Mouse (Mus musculus) fat pad, adult 2 months (tissue): ENCODE data around the gene Rgs21.

Source experiments
- DNase-seq: peaks from one replicate; pipeline ENCODE4 v3.0.0-alpha.2; 2011; ENCODE audit warnings: low read depth, low spot score; ENCODE audit errors: extremely low read depth

Gene Rgs21

DNA sequence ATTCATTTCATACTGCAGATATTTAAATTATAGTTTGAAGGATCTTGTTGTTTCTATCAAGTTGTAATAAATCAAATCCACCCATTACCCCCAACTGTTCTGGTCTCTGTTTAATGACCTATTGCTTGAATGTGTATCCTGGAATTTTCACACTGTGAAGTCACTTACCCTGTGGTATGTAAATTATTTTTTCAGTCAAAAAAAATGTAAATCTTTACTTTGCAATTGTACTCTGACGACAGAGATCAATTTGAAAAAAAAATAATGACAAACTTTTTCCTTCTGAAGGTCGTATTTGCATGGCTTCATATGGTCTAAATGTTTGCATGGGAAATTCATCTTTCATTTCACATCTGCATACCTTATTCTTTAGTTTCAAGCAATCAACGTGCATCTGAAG lies at the start of gene Rgs21:
Gene Rgs21, minus strand, starts transcription at position 101 of the 400 bp plus-strand sequence.
- DNase-seq = no peak

DNA sequence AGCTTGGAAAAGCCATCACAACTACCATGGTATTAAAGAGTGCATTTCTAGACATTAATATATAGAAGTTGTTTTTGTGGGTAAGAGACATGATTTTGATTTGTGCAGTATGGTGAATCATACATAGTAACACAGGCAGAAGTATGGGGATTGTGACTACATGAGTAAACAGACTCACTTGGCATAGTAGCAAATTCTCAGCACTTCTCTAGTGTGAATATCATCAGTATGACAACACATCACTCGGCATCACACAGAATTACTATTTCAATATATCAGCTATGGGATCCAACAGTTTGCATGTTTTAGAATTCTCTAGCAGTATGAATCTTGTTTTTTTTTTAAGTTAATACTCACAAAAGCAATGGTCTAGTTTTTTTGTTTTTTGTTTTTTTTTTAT lies 36.6 kb upstream of the Rgs21 start:
- DNase-seq = no peak

DNA sequence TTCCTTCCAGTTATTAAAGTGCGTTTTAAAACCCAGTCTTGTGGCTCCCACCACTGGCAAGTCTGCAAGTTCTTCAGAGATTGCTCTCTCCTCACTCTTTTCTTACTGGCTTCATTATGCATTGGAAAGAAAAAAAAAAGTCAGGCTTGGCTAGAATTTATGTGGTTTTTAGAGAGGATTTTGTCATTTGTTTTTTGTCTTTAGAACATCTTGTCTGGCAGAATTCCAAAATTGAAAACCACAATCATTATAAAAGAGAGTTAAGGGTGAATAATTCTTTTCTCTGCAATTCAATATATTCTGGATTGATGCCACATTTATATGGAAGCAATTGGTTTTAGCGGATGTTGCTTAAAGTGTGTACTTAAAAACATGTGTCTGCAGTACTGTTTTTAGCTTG lies 35.5 kb upstream of the Rgs21 start:
- no peak for DNase-seq

DNA sequence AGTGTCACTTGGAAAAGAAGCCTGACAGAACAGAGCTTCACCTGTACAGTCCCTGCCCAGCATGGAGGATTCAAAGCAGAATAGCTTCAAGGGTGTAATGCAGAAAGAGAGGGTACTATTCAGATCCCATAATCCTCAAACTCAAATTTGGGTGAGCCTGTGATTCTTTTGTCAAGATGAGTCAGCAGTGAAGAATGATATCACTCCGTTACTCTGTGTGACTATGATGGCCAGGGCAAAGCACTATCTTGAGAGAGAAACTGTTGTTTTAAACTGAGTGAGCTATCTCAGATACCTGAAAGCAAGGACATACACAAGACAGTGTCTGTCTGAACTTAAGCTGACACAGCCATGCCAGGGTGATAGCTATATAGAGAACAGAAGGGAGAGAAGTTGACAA lies 11.9 kb upstream of the Rgs21 start:
- DNase-seq = no peak

DNA sequence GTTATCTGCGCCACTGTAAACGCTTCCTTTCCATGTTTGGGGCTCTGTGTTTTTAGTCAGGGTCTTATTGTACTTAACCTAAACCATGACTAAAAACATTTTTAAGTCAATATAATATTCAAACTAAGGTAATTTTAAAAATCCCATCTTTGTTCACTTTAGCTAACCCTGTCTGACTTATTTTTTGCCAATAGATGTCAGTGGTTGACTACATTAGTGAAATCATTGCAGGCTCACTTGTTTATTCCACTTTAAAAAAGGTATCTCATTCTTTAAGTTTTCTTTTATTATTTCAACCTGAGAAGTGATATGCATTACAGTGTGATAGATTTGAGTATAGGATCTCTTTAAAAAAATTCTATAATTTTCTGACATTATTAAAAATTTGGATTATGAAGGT lies 5.5 kb upstream of the Rgs21 start:
- no peak for DNase-seq

DNA sequence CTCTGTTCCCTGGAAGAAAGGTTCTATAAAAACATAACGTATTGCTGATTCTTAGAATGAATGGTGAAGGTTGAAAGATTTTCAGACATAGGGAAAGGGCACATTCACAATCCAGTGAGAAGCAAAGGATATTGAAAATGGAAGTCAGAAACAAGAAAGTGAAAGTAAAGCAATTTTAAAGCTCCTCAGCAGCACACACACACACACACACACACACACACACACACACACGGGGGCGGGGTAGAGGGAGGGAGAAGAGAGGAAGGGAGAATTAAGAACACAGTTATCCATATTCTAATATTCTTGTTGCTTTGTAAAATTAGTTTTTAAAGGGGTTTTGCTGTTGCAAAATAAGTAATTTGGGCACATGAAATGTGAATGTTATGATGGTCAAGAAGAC lies 2.4 kb upstream of the Rgs21 start:
- DNase-seq = no peak

DNA sequence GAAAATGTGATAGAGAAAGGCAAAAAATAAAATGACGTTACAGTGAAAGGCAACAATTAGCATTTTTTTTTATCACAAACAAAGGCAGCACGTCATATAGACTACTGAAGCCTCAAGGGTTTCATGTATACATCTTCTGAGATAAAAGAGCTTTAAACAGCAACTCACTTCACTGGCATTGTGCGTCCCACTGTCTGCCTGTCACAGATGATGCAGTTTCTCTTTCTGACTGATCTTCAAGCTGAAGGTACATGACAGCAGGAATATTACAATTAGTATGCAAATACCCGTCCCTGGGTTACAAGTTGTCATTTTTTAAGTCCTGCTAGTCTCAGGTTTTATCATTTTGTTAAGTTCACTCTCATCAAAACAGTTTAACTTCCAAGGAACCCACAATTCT lies 22.3 kb downstream of the Rgs21 start:
- no peak for DNase-seq

DNA sequence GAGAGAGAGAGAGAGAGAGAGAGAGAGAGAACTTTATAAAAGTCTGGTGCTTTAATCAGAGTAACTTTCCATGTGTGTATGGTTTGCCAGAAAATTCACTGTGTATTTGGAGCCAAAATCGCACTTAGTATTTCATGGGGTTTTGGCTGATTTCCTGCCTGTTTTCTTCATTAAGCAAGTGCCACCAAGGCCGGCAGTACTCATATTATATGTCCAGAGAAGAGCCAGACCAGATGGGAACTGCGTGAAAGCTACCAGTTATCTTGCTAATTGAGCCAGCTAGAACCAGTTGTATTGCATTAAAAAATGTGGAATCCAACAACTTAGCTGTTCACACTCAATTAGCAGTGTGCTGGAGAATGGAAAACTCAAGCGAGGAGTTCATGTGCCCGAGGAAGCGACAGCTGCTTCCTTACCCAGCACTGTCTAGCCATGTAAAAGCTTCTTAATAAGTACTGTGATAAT lies 22.9 kb downstream of the Rgs21 start:
- no peak for DNase-seq

DNA sequence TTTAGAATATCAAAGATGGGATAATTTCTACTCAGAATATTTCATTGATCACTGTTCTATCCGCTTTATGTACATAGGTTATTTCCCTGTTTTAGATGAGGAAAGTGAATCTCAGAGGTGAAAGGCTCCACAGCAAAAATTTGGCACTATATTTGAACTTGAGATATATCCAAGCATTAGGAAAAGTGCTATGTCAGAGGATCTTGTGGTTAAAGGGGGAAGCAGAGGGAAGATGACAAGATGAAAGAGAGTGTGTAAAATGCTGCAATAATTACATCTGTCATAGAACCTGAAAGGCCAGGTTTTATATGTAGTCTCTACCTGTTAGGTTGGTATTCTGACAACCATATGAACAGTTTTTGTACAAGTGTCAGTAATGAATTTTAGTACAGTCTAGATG lies 35.7 kb downstream of the Rgs21 start:
- DNase-seq = no peak

DNA sequence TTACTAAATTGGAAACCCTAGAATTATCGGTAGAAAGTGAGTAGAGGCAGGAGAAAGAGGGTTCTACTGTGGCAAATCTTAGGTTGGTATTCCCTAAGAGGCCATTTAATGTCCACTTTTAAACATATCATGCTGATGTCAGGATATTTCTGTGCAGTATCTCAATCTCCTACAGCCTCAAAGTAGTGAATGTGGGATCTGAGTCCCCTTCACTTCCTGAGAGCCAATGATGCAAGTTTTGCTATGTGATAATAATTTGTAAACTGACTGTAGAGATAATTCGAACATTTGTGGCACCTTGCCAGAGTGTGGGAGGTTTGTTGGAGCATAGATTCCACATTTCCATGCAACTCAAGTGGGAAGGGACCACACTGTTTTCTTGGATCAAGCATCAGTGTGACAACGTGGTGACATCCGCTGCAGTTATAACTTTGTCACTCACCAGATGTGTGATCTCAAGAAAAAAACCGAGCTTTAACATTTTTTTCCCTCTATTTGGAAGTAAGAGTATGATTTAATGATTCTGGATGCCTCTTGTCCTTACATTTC lies 49.5 kb downstream of the Rgs21 start:
- DNase-seq = no peak

DNA sequence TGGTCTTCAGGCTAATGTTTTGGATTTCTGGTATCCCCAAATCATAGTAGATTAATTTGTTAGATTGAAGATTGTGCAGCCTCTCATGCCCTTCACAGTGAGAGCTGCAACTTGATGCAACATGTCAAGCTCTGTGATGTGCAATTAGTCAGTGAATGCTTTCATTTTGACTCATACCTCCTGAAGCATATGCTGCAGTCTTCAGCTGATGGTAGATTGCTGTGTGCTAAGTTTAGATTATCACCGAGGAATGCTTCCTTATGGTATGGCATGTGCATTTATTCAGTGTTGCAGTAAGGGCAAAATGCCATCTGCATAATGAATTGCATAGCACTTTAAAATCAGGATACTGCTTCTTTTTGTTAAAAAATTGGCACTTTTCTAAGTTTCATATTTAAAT lies 65.2 kb downstream of the Rgs21 start:
- DNase-seq = no peak

DNA sequence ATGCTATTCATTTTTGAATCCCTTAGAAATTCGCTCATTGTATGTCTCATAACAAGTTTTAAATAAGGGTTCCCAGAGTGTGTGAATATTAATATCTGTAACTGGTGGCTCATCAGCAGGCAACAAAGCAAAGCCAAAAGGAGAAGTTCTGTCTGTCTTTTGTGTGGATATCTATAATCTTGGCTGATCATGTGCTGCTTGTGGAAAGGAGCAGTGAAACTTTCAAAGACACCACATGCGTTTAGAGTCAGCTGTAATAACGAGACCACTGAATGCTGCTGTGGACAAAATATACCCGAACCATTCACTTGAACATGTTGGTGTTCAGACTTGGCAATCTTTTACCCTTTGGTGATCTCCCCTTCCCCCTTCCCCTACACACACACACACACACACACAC lies 67.0 kb downstream of the Rgs21 start:
- DNase-seq = no peak

DNA sequence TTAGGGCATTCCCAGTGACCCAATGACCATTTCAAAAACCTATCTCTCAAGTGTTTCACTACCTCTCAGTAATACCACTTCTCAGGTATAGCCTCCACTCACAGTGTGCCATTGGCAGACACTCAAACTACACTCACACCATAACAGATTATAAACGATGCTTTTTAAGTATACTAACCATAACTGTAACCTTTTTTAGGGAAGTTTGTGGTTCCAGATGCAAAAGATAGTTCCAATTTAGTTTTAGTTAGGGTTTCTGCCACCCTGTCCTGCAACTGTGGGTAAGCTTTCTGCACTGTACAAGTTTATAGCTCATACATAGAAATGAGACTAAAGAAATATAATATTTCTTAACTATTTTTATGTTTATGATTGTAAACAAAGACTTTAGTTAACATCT lies 67.7 kb downstream of the Rgs21 start:
- no peak for DNase-seq

DNA sequence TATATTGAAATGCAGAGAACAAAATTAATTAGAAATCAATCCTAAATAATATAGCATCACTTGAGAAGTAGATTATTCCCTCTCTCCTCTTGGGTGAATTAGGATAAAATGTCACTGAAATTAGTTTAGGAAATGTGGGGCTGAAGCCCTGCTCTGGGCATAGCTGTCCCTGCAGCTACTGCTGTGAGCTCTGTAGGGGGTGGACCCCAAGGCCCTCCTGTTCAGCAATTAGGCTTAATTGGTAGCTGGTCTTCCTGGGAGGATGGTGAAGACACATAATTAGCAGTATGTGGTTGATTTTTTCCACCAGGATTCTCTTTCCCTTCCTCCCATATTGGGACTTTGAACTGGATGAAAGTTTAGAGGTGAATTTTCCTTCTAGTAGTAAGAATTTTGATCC lies 68.7 kb downstream of the Rgs21 start:
- DNase-seq = no peak

DNA sequence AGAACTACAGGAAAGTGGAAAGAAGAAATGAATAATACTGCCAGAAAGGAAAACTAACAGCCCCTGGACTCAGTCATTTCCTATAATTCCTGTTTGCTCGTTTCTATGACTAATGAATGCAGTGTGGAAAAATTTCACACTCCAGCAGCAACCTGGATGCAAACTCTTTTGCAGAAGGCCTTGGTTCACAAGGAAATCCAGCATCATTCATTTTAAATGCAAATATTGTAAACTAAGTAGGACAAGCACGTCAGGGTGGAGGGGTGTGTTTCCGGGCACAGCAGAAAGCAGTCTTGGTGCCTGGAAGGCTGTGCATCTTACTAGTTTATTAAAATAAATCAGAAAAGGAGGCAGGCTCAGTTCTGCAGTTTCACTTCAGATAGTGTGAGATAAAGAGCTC lies 69.4 kb downstream of the Rgs21 start:
- no peak for DNase-seq

DNA sequence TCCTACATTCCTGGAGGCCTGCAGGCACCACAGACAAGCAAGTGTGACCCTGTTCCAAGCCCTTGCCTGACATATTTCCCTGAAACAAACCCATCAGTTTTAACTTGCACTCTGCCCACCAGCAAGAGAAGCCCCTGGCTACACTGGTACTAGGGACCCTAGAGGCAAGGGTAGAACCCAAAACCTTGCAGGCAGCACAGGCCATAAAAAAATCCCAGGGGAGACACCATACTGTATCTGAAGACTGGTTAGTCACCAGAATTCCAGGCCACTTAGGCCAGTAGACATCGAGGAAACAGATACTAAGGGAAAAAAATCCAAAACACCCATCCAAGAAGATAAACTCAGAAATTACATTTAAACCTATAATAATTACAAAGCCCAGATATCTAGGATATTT lies 74.1 kb downstream of the Rgs21 start:
- DNase-seq = no peak

DNA sequence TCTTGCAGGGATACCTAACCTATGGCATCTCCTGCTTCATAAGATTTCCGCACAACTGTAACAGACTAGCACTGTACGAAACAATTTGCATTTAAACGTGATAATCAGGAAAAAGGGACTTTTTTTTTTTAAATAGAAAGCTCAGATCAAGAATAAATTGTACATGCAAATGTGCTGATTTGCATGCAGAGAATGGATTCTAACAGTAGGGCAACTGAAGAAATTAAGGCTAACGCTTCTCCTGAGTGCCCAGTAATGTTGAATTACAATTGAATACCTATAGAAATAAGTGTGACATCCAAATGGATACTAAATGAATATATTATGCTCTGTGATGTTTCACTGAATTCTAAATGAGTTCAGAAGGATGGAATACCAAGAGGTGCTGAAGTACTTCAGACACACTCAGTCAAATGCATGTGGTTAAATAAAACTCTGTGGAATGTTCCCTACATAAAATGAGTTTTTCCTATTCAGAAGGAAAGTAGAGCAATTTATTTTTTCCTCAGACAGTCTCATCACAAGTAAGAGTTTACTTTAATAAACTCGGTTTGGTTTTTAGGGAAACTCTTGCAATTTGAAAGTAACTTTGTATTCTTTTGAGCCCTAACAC lies 79.1 kb downstream of the Rgs21 start:
- DNase-seq = no peak
